Mouse (Mus musculus): ENCODE measurements around the gene Sprr2f. TPM values are rescaled to one million over a fixed set of nuclear protein-coding genes. Genes with fewer than 3 reads are reported as not detected.

Sprr2f gene
- polyA plus RNA-seq, 1 experiment: not detected

DNA sequence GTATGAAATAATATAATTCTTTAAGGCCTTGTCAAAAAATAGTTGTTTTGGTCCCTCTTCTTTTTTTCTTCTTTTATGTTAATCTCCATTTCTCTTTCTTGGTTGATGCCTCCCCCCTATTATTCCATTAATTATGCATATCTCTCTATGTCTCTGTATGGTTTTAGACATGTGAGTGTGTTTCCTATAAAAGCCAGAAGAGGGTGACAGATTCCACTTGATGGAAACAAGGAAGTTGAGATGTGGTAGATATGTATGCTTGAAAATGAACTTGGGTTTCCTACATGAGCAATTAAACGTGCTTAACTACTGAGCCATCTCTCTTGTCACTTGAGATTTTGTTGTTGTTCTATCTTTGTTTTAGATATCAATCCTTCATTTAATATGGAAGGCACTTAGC, 29.3 kb downstream of the Sprr2f start:
- no peak overlapping the region for H3K27ac ChIP-seq (ENCODE audit: control insufficient read depth, insufficient read depth, low read depth, low read length, poor library complexity)
- no peak overlapping the region for H3K4me3 ChIP-seq (replicated peaks; ENCODE audit: control insufficient read depth, low read depth, low read length)
- H3K4me1 ChIP-seq (ENCODE audit: control insufficient read depth, insufficient read depth, low read length): no peaks in the 10 kb centered on the region
- 16% methylated on average over 1 of the region's 1 CpGs for WGBS
- TF ChIP-seq CTCF (IDR thresholded peaks at IDR 0.05; ENCODE audit: control insufficient read depth, insufficient read depth, low read length): no peak
- no peak for TF ChIP-seq POLR2A (IDR thresholded peaks at IDR 0.05; ENCODE audit: borderline replicate concordance, control insufficient read depth, low read depth, low read length)

DNA sequence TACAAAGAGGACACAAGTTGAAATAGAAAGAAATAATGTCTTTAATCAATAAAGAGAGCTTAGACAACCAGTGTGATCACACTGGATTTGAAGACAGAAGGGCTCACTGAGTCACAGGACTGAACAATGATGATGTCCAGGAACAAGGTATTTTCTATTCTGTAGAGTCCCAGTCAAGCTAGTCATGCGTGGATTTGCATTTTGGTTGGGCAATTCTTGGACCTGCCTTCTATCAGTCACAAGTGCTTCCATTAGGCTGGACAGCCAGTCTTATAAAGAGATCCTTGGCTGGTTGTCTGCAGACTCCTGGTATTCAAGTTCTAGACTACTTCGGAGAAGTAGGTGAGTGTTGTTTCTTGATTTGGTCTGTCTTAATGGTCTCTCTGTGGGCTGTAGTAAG, 42.7 kb downstream of the Sprr2f start, which contains the start of gene Sprr2i:
Gene Sprr2i (plus strand): TSS at position 301 of the 400 bp plus-strand sequence.
- Histone ChIP-seq H3K4me1 (ENCODE audit: control insufficient read depth, insufficient read depth, low read length) (no peaks in the 10 kb centered on the region), H3K4me3 (replicated peaks; ENCODE audit: control insufficient read depth, low read depth, low read length) (no peak within 1 kb of the TSS), H3K27ac (ENCODE audit: control insufficient read depth, insufficient read depth, low read depth, low read length, poor library complexity) (no peak within 1 kb of the TSS)
- no peak for TF ChIP-seq POLR2A (IDR thresholded peaks at IDR 0.05; ENCODE audit: borderline replicate concordance, control insufficient read depth, low read depth, low read length)
- TF ChIP-seq CTCF (IDR thresholded peaks at IDR 0.05; ENCODE audit: control insufficient read depth, insufficient read depth, low read length): no peak
- WGBS: 75% methylated on average over 2 of the region's 2 CpGs

Other genes starting within 250 kb of the Sprr2f start
- not detected in 2 replicates for gene Prr9, start 241.2 kb upstream of the Sprr2f start, polyA plus RNA-seq (2011; ENCODE audit: insufficient read depth, insufficient read length, low replicate concordance, missing spikeins)
- not detected in 2 replicates for gene Lelp1, start 222.4 kb upstream of the Sprr2f start, polyA plus RNA-seq (2011; ENCODE audit: insufficient read depth, insufficient read length, low replicate concordance, missing spikeins)
- gene Sprr2a1, start 149.4 kb upstream of the Sprr2f start, polyA plus RNA-seq (2011; ENCODE audit: insufficient read depth, insufficient read length, low replicate concordance, missing spikeins): not detected in 2 replicates
- gene Sprr2a2, start 149.3 kb upstream of the Sprr2f start, polyA plus RNA-seq (2011; ENCODE audit: insufficient read depth, insufficient read length, low replicate concordance, missing spikeins): not detected in 2 replicates
- gene Sprr2a3, start 79.8 kb upstream of the Sprr2f start, polyA plus RNA-seq (2011; ENCODE audit: insufficient read depth, insufficient read length, low replicate concordance, missing spikeins): not detected in 2 replicates
- not detected in 2 replicates for gene Sprr2b, start 48.6 kb upstream of the Sprr2f start, polyA plus RNA-seq (2011; ENCODE audit: insufficient read depth, insufficient read length, low replicate concordance, missing spikeins)
- gene Sprr2d, start 26.0 kb upstream of the Sprr2f start, polyA plus RNA-seq (2011; ENCODE audit: insufficient read depth, insufficient read length, low replicate concordance, missing spikeins): not detected in 2 replicates
- gene Sprr2e, start 13.0 kb upstream of the Sprr2f start, polyA plus RNA-seq (2011; ENCODE audit: insufficient read depth, insufficient read length, low replicate concordance, missing spikeins): not detected in 2 replicates
- not detected in 2 replicates for gene Sprr2h, start 20.5 kb downstream of the Sprr2f start, polyA plus RNA-seq (2011; ENCODE audit: insufficient read depth, insufficient read length, low replicate concordance, missing spikeins)
- not detected in 2 replicates for gene Sprr2i, start 42.8 kb downstream of the Sprr2f start, polyA plus RNA-seq (2011; ENCODE audit: insufficient read depth, insufficient read length, low replicate concordance, missing spikeins)
- not detected in 2 replicates for gene Sprr2j-ps, start 52.9 kb downstream of the Sprr2f start, polyA plus RNA-seq (2011; ENCODE audit: insufficient read depth, insufficient read length, low replicate concordance, missing spikeins)
- 36.1 and 44.7 TPM in 2 replicates for gene Gm9774, start 64.2 kb downstream of the Sprr2f start, polyA plus RNA-seq (2011; ENCODE audit: insufficient read depth, insufficient read length, low replicate concordance, missing spikeins)
- not detected in 2 replicates for gene Sprr2k, start 67.4 kb downstream of the Sprr2f start, polyA plus RNA-seq (2011; ENCODE audit: insufficient read depth, insufficient read length, low replicate concordance, missing spikeins)
- not detected in 2 replicates for gene Sprr1b, start 73.6 kb downstream of the Sprr2f start, polyA plus RNA-seq (2011; ENCODE audit: insufficient read depth, insufficient read length, low replicate concordance, missing spikeins)
- gene Sprr3, start 93.5 kb downstream of the Sprr2f start, polyA plus RNA-seq (2011; ENCODE audit: insufficient read depth, insufficient read length, low replicate concordance, missing spikeins): not detected in 2 replicates
- not detected in 2 replicates for gene Sprr1a, start 120.7 kb downstream of the Sprr2f start, polyA plus RNA-seq (2011; ENCODE audit: insufficient read depth, insufficient read length, low replicate concordance, missing spikeins)
- gene Sprr4, start 135.3 kb downstream of the Sprr2f start, polyA plus RNA-seq (2011; ENCODE audit: insufficient read depth, insufficient read length, low replicate concordance, missing spikeins): not detected in 2 replicates
- gene 2310046K23Rik, start 169.3 kb downstream of the Sprr2f start, polyA plus RNA-seq (2011; ENCODE audit: insufficient read depth, insufficient read length, low replicate concordance, missing spikeins): not detected in 2 replicates
- not detected in 2 replicates for gene Ivl, start 208.5 kb downstream of the Sprr2f start, polyA plus RNA-seq (2011; ENCODE audit: insufficient read depth, insufficient read length, low replicate concordance, missing spikeins)
- not detected in 2 replicates for gene Smcp, start 223.8 kb downstream of the Sprr2f start, polyA plus RNA-seq (2011; ENCODE audit: insufficient read depth, insufficient read length, low replicate concordance, missing spikeins)
- not detected in 2 replicates for gene 2210017I01Rik, start 242.3 kb downstream of the Sprr2f start, polyA plus RNA-seq (2011; ENCODE audit: insufficient read depth, insufficient read length, low replicate concordance, missing spikeins)